ENCODE assay signal across 26 mouse cellular contexts in the genomic region with DNA sequence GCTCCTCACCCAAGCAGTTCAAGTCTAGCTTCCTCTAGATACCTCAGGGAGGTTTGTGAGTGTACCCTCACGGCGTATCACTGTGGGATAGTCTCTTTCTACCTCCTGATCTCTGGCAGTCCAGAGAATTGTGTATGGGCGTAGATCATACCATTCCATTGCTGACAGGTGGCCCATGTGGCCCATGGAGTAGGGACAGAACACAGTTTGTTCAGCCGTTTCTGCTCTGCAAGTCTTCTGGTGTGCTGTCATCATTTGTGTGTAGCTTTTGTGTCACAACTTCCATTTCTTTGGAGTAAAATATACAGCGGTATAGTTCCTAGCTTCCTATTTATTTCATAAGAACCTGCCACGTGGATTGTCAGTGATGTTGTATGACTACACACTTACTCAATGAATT.
"Had no signal": no experiment of that assay in that cellular context is flagged by ENCODE, and none has a peak within 500 bp of the region (broad histone marks: within the 10 kb centered on the region; RNA-seq: fewer than 3 reads in every experiment).

No protein-coding gene starts in this region.

- H3K27ac ChIP-seq: embryonic facial prominence, embryonic 10.5 days; embryonic facial prominence, embryonic 12.5 days; embryonic facial prominence, embryonic 13.5 days; embryonic facial prominence, embryonic 15.5 days; forebrain, embryonic 10.5 days; forebrain, embryonic 12.5 days; forebrain, embryonic 13.5 days; forebrain, embryonic 15.5 days; gastrocnemius, adult 2 months; heart, adult 2 months had no signal

- ATAC-seq: forebrain, embryonic 13.5 days; forebrain, embryonic 14.5 days; forebrain, embryonic 15.5 days; forebrain, embryonic 16.5 days; forebrain, postnatal 0 days had no signal

- DNase-seq: cerebellum, adult 8-10 months; cerebellum, adult 9-10 months; cerebellum, adult 9-11 months; cerebellum, postnatal 10 days; cerebellum, postnatal 14 days; cerebellum, postnatal 36 days; embryo, embryonic 11 days; forebrain, postnatal 0 days; gastrocnemius, adult 2 months; gastrocnemius, postnatal 10 days; gastrocnemius, postnatal 14 days; gastrocnemius, postnatal 25 days; gastrocnemius, postnatal 36 days; heart, adult 18-20 months; heart, adult 2 months had no signal

- H3K36me3 ChIP-seq: forebrain, embryonic 15.5 days had no signal

- H3K4me3 ChIP-seq: embryonic facial prominence, embryonic 10.5 days; embryonic facial prominence, embryonic 12.5 days; embryonic facial prominence, embryonic 13.5 days; embryonic facial prominence, embryonic 15.5 days; erythroblast, embryonic 14.5 days; forebrain, embryonic 10.5 days; forebrain, embryonic 12.5 days; forebrain, embryonic 13.5 days; forebrain, embryonic 15.5 days; gastrocnemius, adult 2 months; heart, adult 2 months had no signal

- H3K4me2 ChIP-seq: embryonic facial prominence, embryonic 12.5 days; embryonic facial prominence, embryonic 13.5 days; embryonic facial prominence, embryonic 15.5 days; forebrain, embryonic 12.5 days; forebrain, embryonic 13.5 days; forebrain, embryonic 15.5 days had no signal

- H3K27me3 ChIP-seq: embryonic facial prominence, embryonic 12.5 days; embryonic facial prominence, embryonic 13.5 days; embryonic facial prominence, embryonic 15.5 days; forebrain, embryonic 12.5 days; forebrain, embryonic 13.5 days; forebrain, embryonic 15.5 days had no signal

- H3K4me1 ChIP-seq: embryonic facial prominence, embryonic 10.5 days; embryonic facial prominence, embryonic 12.5 days; embryonic facial prominence, embryonic 15.5 days; forebrain, embryonic 12.5 days; forebrain, embryonic 13.5 days; forebrain, embryonic 15.5 days had no signal

- H3K9me3 ChIP-seq: embryonic facial prominence, embryonic 10.5 days; embryonic facial prominence, embryonic 12.5 days; embryonic facial prominence, embryonic 13.5 days; embryonic facial prominence, embryonic 15.5 days; forebrain, embryonic 10.5 days; forebrain, embryonic 12.5 days; forebrain, embryonic 13.5 days; forebrain, embryonic 15.5 days had no signal

- H3K9ac ChIP-seq: embryonic facial prominence, embryonic 12.5 days; embryonic facial prominence, embryonic 13.5 days; embryonic facial prominence, embryonic 15.5 days; forebrain, embryonic 12.5 days; forebrain, embryonic 13.5 days; forebrain, embryonic 15.5 days; forebrain, postnatal 0 days had no signal
